Mouse (Mus musculus) splenic B cell, adult 2 months (primary cell): ENCODE measurements around the gene Tmem266.
A peak's percentile ranks its signal among the peaks of the same experiment; 100 is the strongest.

ENCODE experiments used
- DNase-seq: peaks from one replicate; pipeline ENCODE4 v3.0.0-alpha.2; 2011; ENCODE audit warnings: low read depth, low spot score
- H3K27me3 ChIP-seq: 2 replicates; pipeline ENCODE4 v1.6.1; 2012; ENCODE audit warnings: mild to moderate bottlenecking, low read length, moderate library complexity, mixed read lengths; ENCODE audit not compliant: control insufficient read depth, poor library complexity, insufficient read depth, severe bottlenecking
- H3K36me3 ChIP-seq: 2 replicates; pipeline ENCODE4 v1.6.1; 2012; ENCODE audit warnings: mild to moderate bottlenecking, low read length, moderate library complexity, mixed read lengths; ENCODE audit not compliant: control insufficient read depth, poor library complexity, insufficient read depth, severe bottlenecking

Tmem266 gene

DNA sequence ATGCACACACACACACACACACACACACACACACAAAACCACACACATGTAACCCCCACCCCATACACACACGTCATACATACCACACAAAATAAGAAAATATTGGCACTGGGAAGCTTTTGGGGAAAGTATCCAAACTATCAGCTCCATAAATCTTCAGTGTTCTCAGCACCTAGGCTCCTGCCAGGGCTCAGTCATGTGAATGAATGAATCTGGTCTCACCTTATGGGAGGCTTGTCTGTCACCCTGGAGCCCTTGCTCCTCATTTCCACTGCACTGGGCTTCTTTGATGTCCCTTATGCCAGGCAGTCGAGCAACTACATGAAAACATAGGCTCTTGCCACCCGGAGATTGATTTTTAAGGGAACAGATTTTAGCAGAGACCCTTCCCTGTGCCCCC lies 33.7 kb downstream of the Tmem266 start:
- no peaks in the 10 kb centered on the region for H3K27me3 ChIP-seq
- no peak for DNase-seq
- no peaks in the 10 kb centered on the region for H3K36me3 ChIP-seq

DNA sequence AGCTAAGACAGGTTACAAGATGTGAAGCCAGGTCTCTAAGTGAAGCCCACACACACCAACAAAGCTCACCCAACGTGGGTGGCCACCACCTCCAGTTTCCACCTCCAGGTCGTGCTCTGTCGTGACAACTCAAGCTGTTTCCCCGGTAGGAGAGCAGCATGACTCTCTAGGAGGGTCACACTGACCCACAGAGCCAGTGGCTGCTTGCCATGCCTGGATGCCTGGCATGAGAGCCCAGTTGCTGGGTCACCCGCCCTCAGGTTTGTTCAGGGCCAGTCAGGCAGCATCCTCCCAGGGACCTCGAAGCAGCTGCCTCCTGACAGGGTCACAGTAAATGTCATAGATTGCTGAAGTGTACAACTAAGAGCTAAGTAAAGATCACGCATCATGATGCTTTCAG lies 34.1 kb downstream of the Tmem266 start:
- H3K27me3 ChIP-seq = no peaks in the 10 kb centered on the region
- no peak for DNase-seq
- H3K36me3 ChIP-seq = no peaks in the 10 kb centered on the region

DNA sequence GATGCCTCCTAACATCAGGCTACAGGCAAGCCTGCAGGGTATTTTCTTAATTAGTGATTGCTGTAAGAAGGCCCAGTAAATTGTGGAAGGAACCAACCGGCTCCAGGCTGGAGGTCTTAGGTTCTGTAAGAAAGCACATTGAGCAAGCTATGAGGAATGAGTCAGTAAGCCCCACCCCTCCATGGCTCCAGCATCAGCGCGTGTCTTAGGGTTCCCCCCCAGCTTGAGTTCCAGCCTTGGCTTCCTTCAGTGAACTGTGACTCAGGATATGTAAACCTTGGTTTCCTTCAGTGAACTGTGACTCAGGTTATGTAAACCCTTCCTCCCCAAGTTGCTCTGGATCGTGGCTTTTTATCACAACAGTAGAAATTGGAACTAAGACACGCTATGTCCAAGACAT lies 35.3 kb downstream of the Tmem266 start:
- no peaks in the 10 kb centered on the region for H3K36me3 ChIP-seq
- no peaks in the 10 kb centered on the region for H3K27me3 ChIP-seq
- DNase-seq = no peak

DNA sequence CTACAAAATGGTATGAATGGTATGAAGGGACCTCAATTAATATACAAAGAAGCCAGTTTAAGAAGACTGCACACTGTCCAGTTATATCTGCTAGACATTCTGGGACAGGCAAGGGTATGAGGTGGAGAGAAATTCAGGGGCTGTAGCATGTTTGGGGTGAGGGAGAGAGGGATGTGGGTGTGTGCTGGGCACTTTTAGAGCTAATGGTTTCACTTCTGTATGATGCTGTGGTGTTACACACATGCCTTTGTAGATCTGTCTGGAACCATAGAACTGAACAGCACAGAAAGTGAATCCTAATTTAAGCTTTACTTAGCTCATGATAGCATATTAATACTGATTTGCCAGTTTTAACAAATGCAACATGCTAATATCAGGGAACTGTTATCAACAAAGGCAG lies 37.0 kb downstream of the Tmem266 start:
- H3K36me3 ChIP-seq = no peaks in the 10 kb centered on the region
- no peak for DNase-seq
- no peaks in the 10 kb centered on the region for H3K27me3 ChIP-seq

DNA sequence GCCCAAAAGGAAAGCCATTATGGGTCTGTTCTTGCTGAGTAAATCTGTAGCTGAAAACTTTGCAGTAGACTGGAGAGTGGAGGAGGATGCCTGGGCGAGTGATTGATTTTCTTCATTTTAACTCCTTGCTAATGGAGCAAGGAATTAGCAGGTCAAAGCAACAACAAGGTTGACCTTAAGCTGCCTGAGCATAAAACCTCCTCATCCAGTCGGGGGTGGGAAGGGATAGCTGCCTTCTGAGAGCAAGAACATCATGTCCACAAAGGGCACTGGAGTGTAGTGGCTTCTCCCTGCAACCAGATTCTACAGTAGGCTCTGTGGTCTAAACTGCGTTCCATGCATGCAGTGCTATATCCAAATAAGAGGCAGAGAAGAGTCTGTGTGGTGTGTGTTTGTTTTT lies 41.3 kb downstream of the Tmem266 start:
- Histone ChIP-seq H3K27me3 (peaks cover 2% of the 10 kb centered on the region; the same call in 1 of the 2 replicates), H3K36me3 (no peaks in the 10 kb centered on the region)
- no peak for DNase-seq

DNA sequence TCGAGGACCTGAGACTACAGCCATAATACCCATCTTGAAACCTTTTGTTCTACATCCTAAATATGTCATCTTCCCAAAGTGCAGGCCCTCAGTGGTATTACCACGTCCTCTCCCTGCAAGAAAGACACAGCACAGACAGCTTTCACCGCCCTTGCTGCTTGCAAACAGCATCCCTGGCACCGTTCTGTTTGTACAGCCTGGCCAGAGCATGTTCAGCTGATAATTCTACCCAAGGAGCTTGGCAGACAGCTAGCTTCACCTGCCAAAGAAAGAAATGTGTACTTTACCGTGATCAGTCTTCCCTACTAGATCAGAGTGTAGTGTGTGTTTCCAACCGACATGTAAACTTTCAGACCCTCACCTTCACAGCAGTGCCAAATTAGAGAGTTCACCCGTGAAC lies 45.2 kb downstream of the Tmem266 start:
- H3K36me3 ChIP-seq = no peaks in the 10 kb centered on the region
- H3K27me3 ChIP-seq = peaks cover 2% of the 10 kb centered on the region; the same call in 1 of the 2 replicates
- DNase-seq = no peak

DNA sequence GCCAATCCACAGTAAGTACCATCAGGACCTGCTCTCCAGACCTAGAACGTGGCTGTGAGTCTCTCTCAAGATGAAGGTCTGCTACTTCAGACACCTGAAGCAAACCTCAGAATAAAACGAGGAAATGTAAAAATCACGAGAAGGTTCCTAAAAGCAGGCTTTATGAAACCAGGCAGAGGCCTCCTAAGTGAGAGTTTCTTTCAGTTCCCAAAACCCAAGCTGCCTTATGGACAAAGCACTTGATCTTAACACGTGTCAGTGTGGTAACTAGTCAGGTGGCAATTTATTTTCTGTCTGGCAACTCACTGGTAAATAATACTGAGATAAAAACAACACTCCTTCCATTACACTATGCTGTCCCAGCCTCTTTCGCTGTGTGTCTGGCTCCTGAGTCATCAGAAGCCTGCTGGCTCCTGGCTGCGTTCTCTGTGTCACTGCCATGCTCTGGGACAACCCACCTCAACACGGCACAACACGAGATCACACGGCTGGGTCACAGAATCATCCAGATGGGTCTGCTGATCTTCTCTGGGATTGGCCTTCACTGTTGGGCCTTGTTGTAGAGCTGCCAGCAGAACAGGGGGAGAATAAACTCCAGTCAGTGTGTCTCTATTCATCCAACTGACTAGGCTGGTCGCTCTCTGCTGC lies 51.0 kb downstream of the Tmem266 start:
- Histone ChIP-seq H3K27me3 (no peaks in the 10 kb centered on the region), H3K36me3 (no peaks in the 10 kb centered on the region)
- peak; percentile 46 for DNase-seq

DNA sequence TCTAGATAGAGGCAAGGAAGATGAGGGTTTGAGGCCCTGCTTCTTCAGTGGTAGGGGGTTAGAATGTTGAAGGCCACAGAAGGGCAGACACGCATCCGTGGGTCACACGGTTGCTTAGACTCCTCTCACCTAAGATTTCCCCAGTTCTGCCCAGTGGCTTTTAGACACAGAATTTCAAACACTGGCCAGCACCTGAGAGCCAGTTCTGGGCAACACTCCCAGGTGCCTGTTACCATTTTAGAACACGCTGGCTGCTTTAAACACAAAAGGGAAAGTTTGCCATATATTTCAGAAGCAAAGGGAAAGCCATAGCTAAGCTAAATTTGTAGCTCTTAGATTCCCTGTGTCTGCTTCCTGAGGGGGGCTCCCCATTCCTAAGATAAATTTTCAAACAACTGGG lies 54.7 kb downstream of the Tmem266 start:
- H3K27me3 ChIP-seq = no peaks in the 10 kb centered on the region
- DNase-seq = no peak
- H3K36me3 ChIP-seq = no peaks in the 10 kb centered on the region

DNA sequence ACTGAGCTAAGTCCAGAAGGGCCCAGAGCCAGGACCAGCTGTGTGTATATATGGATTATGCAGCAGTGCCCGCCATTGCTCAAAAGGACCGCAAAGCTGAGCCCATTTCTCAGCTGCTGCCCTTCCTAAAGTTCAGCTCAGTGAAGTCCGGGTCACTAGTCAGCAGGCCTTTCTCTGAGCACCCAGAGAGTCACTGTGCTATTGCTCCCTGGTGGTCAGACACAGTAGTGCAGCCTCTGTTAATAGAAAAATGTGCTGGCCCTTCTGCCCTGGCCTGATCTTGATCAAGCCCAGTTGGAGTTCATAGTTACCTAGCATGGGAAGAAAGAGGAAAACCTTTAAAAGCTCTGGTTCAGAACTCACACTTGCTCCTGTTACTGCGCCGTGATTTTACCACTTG lies 55.7 kb downstream of the Tmem266 start:
- Histone ChIP-seq H3K27me3 (no peaks in the 10 kb centered on the region), H3K36me3 (no peaks in the 10 kb centered on the region)
- peak; percentile 58 for DNase-seq

DNA sequence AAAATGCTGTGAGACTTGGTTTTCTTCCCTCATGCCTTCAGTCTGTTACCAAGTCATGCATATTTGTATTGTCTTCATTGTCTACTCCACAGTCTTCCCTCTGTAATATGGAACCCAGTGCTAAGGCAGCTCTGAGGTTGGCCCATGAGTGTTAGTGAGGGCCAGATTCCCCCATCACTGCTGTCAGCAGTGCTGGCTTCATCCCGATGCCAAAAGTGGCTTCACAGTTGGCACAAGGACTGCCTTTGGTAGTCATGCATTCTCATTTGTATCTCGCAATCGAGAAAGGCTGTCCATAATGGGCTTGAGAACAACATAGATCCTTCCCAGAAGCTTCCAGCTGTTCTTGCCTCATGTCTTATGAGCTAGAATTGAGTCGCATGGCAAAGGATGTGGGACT lies 59.4 kb downstream of the Tmem266 start:
- H3K36me3 ChIP-seq = no peaks in the 10 kb centered on the region
- no peaks in the 10 kb centered on the region for H3K27me3 ChIP-seq
- no peak for DNase-seq

DNA sequence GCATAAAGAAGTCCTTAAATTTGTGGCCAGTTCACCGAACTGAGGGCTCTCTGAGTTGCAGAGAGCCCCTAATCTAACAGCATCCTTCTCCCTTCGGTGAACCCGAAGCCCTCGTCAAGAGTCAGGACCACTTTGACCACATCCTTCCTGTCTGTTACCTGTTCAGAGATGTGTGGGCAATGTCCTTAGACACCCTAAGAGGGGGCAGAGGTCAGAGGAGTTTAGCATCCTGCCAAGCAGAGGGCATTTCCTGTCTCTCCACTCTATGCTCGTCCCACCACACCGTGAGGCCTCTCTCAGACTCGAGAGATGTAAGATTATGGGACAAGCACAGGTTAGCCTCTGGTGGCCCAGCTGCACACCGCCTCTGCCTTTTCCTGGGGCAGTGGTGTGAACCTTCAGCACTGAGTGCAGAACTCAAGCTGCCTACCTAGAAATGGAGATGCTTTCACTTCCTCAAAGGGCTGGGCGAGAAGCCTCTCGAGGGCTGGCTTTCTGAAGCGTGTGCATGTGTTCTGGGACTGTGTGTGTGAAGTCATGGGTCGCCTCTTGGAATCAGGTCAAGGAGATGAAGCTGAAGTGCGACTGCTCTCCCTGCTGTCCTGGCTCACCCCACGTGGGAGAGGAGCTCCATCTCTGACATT lies 61.3 kb downstream of the Tmem266 start:
- no peaks in the 10 kb centered on the region for H3K36me3 ChIP-seq
- peak; percentile 84 for DNase-seq
- no peaks in the 10 kb centered on the region for H3K27me3 ChIP-seq

DNA sequence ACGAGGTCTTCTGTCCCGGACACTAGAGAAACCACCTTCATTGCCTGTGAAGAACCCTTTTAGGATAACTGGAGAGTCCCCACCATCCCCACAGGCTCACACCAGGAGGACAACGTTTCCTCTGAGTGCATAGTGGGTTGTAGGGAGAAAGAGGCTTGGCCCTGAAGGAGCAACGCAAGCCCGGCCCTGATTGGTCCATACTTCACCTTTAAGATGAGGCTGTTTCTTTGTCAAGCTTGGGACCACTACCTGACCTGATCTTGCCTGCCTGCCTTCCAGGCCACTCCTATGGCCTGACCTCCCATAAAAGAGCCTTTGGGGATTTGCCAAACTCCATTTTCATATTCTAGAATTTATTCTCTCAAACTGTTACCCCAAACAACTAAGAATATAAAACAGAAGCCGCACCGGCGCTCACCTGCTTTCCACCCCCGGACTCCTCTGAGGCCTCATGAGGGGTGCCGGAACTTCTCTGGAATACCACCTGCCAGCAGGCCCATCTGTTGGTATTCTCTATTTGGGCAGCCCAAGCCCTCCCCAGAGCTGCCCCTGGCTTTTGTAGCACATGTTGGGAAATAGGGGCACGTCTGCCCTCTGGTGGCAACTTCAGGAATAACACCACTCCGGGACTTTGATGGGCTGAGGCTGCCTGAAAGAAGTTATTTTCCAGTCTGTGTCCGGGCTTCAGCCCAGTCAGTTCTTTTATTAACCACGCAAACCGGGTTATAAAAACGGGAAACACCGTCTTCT lies 65.4 kb downstream of the Tmem266 start:
- peak; percentile 85 for DNase-seq
- Histone ChIP-seq H3K27me3 (no peaks in the 10 kb centered on the region), H3K36me3 (no peaks in the 10 kb centered on the region)

DNA sequence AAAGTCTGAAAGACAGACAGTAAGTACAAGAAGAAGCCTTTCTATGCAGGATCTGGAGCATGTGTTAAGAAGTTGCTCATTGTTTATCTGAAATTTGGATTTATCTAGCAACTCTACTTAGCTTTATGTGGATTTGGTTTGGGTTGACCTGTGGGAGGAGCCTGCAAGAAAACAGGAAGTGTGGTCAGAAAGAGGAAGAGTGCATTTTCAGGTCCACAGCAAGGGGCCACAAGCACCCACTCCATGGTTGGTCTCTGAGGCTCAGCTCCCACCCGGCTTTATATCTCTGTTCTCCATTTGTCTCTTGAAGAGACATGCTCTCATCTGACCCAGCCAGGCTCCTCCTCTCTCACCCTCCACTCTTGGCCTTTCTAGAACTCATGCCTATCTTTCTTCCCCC lies 68.9 kb downstream of the Tmem266 start:
- peak; percentile 65 for DNase-seq

DNA sequence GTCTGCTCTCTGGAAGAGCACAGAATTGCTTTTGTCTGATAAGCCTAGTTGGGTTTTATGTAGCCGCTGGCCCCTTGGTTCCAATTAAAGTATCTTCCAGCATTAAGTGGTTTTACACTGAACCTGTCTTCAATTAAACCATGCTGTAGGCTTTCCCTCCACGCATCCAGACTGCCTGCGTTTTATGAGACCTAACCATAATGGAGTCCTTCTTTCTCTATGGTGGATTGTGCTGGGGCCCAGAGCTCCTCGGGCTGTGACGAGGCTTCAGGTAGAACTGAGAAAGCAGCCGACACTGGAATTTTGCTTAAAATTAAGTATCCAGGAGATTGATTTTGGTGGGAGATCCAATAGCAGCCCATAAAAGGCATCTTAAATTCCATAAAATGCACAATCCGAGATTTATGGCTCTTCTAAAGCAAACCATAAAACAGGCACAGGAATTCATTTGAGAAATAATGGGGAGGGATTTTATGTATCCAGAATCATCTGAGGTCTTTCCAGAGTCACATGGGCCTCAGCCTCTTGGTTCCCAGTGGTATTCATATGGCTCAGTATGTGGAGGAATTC lies 72.4 kb downstream of the Tmem266 start:
- Histone ChIP-seq H3K27me3 (no peaks in the 10 kb centered on the region), H3K36me3 (no peaks in the 10 kb centered on the region)
- DNase-seq = no peak

More for the DNA sequence above, 68.9 kb downstream of the Tmem266 start:
- Histone ChIP-seq H3K27me3 (no peaks in the 10 kb centered on the region), H3K36me3 (no peaks in the 10 kb centered on the region)

DNA sequence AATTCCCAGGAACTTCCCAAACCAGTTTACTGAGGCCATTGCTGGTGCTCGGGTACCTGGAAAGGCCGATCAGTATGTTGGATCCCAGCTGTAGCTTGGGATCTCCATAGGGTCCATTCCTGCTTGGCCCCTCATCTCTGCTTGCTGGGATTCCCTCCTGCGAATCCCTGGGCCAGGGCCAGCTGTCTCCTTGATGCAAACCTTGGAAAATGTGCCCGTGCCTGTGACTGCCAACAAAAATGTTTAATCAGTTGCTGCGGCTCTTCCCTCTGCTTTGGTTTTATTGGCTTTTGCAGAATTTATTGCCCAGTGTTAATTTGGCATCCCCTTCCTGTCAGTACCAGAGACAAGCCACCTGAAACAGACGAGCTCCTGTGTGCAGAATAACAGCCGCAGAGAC lies 75.6 kb downstream of the Tmem266 start:
- H3K36me3 ChIP-seq = no peaks in the 10 kb centered on the region
- DNase-seq = no peak
- H3K27me3 ChIP-seq = no peaks in the 10 kb centered on the region
